Mouse (Mus musculus): ENCODE measurements around the gene Gm21149.

- TF ChIP-seq CTCF (IDR thresholded peaks at IDR 0.05; ENCODE audit: extremely low read depth, insufficient read depth, low read length) (peak; percentile 57; the same call in 1 of the 2 replicates), POLR2A (IDR thresholded peaks at IDR 0.05; ENCODE audit: extremely low read depth, insufficient read depth, low read length) (no peak)
Observed at GRCm38 (mm10) chr5:15506575-15507308, 30.4 kb upstream of the Gm21149 start.
